Mouse (Mus musculus): ENCODE measurements around the gene Pitpnc1. TPM values are rescaled to one million over a fixed set of nuclear protein-coding genes. Genes with fewer than 3 reads are reported as not detected.

The Pitpnc1 gene
- polyA plus RNA-seq, 1 experiment = not detected

DNA sequence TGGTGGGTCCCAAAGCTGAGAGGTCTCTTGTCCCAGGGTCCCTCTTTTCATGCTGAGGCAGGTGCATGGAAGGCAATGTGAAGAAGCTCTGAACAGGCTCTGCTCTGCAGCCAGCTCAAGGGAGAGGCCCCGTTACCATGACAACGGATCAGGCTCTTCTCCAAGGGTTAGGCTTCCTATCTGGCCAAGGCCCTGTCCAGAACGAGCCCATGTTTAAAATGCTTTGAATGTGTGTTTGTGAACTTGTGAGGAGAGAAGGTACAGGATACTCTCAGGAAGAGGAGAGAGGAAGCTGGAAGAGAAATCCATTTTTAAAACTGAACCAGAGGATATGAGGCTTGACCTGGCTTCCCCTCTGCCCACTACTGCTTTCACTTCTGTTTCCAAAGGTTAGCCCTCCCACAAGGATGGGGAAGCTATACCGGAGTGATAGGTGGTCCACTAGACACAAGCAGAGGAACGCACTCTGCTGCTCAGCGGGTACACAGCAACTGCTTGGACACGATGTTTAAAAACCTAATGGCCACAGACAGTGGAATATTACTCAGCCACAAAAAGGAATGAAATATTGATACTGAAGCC, 131.2 kb downstream of the Pitpnc1 start:
- no peak for TF ChIP-seq POLR2A (IDR thresholded peaks at IDR 0.05; ENCODE audit: insufficient read depth, low read depth, low read length)
- WGBS = 80% methylated on average over 7 of the region's 7 CpGs
- H3K4me1 ChIP-seq (ENCODE audit: control insufficient read depth, insufficient read depth, low read length) = peaks cover 10% of the 10 kb centered on the region
- no peak overlapping the region for H3K27ac ChIP-seq (ENCODE audit: insufficient read depth, low read depth, low read length)
- no peak overlapping the region for H3K4me3 ChIP-seq (ENCODE audit: insufficient read depth, low read depth, low read length)

DNA sequence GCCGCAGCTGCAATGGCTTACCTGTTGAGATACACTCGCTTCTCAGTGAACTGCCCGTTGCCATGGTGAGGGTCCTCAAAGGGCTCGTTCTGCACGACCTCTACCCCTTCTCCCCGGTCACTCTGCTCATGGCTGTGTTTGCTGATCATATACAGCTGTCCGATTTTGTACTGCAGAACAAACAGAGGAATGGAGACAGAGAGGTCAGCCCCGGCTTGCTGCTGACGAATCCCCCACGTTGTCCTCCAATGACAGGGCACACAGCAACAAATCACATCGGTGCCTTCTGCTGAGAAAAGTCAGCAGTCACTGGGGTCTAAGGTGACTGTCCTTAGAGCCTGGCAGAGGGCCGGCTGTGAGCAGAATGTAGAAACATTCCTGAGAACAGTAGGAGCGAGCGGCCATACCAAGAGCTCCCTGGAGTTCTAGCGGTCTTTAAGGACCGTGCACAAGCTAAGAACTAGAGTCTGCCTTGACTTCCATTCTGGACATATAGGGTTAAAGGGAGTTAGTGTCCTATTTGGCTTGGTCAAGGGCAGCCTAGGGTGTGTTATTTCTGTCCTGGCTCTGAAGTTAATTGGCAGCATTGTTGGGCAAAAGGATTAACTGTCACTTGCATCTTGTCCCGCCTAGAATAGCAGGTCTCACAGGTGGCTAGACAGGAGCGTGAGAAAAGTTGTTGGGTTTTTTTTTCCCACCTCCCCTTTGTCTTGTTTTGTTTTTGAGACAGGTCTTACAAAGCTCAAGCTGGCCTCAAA, 132.9 kb downstream of the Pitpnc1 start:
- no peak overlapping the region for H3K27ac ChIP-seq (ENCODE audit: insufficient read depth, low read depth, low read length)
- H3K4me1 ChIP-seq (ENCODE audit: control insufficient read depth, insufficient read depth, low read length) = peaks cover 12% of the 10 kb centered on the region
- TF ChIP-seq POLR2A (IDR thresholded peaks at IDR 0.05; ENCODE audit: insufficient read depth, low read depth, low read length) = no peak
- H3K4me3 ChIP-seq (ENCODE audit: insufficient read depth, low read depth, low read length) = no peak overlapping the region
- WGBS = 77% methylated on average over 18 of the region's 18 CpGs

DNA sequence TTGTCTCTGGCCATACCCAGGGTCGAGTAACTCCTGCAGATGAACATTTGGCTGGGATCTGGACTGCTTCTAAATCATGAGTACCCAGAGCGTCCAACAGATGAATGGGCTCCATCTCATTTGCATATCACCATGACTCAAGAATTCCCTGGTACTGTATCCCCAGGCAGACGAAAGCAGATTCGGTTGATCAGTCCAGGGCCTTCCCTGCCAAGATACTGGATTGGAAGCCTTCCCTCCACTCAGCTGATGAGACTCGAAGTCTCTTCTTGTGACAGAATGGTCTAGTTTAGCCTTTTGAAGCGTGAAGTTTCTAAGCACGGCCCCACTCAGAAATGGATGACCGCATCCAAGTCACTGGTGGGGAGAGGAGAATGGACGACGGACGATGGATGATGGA, 134.7 kb downstream of the Pitpnc1 start:
- TF ChIP-seq POLR2A (IDR thresholded peaks at IDR 0.05; ENCODE audit: insufficient read depth, low read depth, low read length) (no peak), CTCF (IDR thresholded peaks at IDR 0.05; ENCODE audit: insufficient read depth, low read depth, low read length) (no peak)
- Histone ChIP-seq H3K4me1 (ENCODE audit: control insufficient read depth, insufficient read depth, low read length) (peaks cover 8% of the 10 kb centered on the region), H3K4me3 (ENCODE audit: insufficient read depth, low read depth, low read length) (no peak overlapping the region), H3K27ac (ENCODE audit: insufficient read depth, low read depth, low read length) (no peak overlapping the region)
- WGBS = 44% methylated on average over 11 of the region's 11 CpGs

- WGBS = 49% methylated on average over 15 of the region's 15 CpGs
- H3K4me1 ChIP-seq (ENCODE audit: control insufficient read depth, insufficient read depth, low read length) = peaks cover 8% of the 10 kb centered on the region
- TF ChIP-seq POLR2A (IDR thresholded peaks at IDR 0.05; ENCODE audit: insufficient read depth, low read depth, low read length) (no peak), CTCF (IDR thresholded peaks at IDR 0.05; ENCODE audit: insufficient read depth, low read depth, low read length) (no peak)
- no peak overlapping the region for H3K4me3 ChIP-seq (ENCODE audit: insufficient read depth, low read depth, low read length)
- H3K27ac ChIP-seq (ENCODE audit: insufficient read depth, low read depth, low read length) = no peak overlapping the region
Observed at GRCm38 (mm10) chr11:107334849-107335484, 135.5 kb downstream of the Pitpnc1 start.

DNA sequence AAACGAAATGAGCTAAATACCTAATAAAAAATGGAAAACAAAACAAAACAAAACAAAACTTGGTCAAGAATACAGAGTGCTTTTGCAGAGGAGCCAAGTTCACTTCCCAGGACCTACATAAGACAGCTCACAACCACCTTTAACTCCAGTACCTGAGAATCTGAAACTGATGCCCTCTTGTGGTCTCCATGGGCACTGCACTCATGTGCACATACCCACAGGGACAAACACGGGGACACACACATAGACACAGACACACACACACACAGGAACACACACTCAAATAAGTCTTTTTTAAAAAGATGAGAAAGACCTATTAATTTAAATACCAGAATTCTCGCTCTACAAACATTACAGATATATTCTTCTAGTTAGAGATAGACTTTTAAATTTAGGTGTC, 137.6 kb downstream of the Pitpnc1 start:
- Histone ChIP-seq H3K4me3 (ENCODE audit: insufficient read depth, low read depth, low read length) (no peak overlapping the region), H3K4me1 (ENCODE audit: control insufficient read depth, insufficient read depth, low read length) (peaks cover 8% of the 10 kb centered on the region), H3K27ac (ENCODE audit: insufficient read depth, low read depth, low read length) (no peak overlapping the region)
- no peak for TF ChIP-seq POLR2A (IDR thresholded peaks at IDR 0.05; ENCODE audit: insufficient read depth, low read depth, low read length)
- no peak for TF ChIP-seq CTCF (IDR thresholded peaks at IDR 0.05; ENCODE audit: insufficient read depth, low read depth, low read length)
- 90% methylated on average over 3 of the region's 3 CpGs for WGBS

DNA sequence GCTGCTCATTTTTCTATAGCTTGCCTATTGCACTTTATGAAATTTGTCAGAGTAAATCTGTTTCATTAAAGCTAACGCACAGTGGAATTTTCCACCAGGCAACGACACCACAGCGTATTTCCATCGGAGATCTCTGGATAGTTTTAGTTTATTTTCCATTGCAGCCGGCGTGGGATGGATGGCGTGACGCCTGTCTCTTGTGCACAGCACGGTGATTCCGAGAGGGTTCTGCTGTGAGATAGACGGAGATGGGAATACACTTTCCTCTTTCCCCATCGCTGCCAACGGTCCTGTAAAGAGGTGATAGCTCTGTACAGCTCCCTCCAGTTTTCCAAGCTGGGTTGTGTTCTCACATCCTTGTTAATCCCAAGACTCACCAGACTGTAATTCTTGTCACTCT, 138.2 kb downstream of the Pitpnc1 start:
- no peak for TF ChIP-seq POLR2A (IDR thresholded peaks at IDR 0.05; ENCODE audit: insufficient read depth, low read depth, low read length)
- TF ChIP-seq CTCF (IDR thresholded peaks at IDR 0.05; ENCODE audit: insufficient read depth, low read depth, low read length) = no peak
- Histone ChIP-seq H3K27ac (ENCODE audit: insufficient read depth, low read depth, low read length) (no peak overlapping the region), H3K4me1 (ENCODE audit: control insufficient read depth, insufficient read depth, low read length) (peaks cover 10% of the 10 kb centered on the region), H3K4me3 (ENCODE audit: insufficient read depth, low read depth, low read length) (no peak overlapping the region)
- WGBS = 91% methylated on average over 13 of the region's 13 CpGs

DNA sequence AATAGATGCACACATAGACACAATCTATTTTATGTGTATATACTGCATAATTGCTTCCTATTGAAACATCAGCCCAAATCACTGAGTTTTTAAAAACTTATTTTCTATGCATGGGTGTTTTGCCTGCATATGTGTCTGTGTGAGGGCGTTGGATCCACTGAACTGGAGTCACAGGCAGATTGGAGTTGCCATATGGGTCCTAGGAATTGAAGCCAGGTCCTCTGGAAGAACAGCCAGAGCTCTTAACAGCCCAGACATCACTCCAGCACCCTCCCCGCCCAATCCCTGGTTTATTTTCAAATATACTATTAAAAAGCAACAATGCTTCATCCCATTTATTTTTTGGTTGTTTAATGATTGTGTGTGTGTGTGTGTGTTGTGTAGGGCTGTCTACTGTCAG, 139.1 kb downstream of the Pitpnc1 start:
- no peak for TF ChIP-seq POLR2A (IDR thresholded peaks at IDR 0.05; ENCODE audit: insufficient read depth, low read depth, low read length)
- TF ChIP-seq CTCF (IDR thresholded peaks at IDR 0.05; ENCODE audit: insufficient read depth, low read depth, low read length) = no peak
- Histone ChIP-seq H3K4me1 (ENCODE audit: control insufficient read depth, insufficient read depth, low read length) (peaks cover 12% of the 10 kb centered on the region), H3K27ac (ENCODE audit: insufficient read depth, low read depth, low read length) (no peak overlapping the region), H3K4me3 (ENCODE audit: insufficient read depth, low read depth, low read length) (no peak overlapping the region)
- 91% methylated on average over 2 of the region's 2 CpGs for WGBS

- Histone ChIP-seq H3K4me3 (ENCODE audit: insufficient read depth, low read depth, low read length) (no peak overlapping the region), H3K27ac (ENCODE audit: insufficient read depth, low read depth, low read length) (no peak overlapping the region), H3K4me1 (ENCODE audit: control insufficient read depth, insufficient read depth, low read length) (peaks cover 10% of the 10 kb centered on the region)
- TF ChIP-seq POLR2A (IDR thresholded peaks at IDR 0.05; ENCODE audit: insufficient read depth, low read depth, low read length) (no peak), CTCF (IDR thresholded peaks at IDR 0.05; ENCODE audit: insufficient read depth, low read depth, low read length) (no peak)
- whole genome bisulfite sequencing = 66% methylated on average over 10 of the region's 10 CpGs
Observed at GRCm38 (mm10) chr11:107327326-107327725, 143.2 kb downstream of the Pitpnc1 start.
